34 mouse cellular contexts compared by ENCODE assay signal in the genomic region with DNA sequence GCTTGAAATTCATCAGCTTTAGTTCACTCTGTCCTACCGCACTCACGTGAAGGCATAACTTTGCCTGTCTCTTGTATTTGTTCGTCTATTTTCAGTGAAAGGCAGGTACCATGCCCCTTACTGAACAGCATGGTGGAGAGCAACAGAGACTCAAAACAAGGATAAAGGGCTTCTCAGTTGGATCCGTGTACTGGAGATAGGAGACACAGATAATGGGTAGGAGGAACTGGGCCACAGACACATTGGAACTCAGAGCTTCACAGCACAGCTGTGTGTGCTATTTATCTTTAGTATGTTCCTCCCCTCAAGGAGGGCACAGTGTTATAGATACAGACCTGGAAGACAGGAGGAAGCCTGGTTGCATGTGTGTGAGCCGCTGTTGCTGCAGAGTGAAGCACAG.
"Had no signal": no experiment of that assay in that cellular context is flagged by ENCODE, and none has a peak within 500 bp of the region (broad histone marks: within the 10 kb centered on the region; RNA-seq: fewer than 3 reads in every experiment).

No protein-coding gene starts in this region.

- H3K4me2 ChIP-seq: heart, embryonic 12.5 days; heart, embryonic 13.5 days; heart, embryonic 15.5 days; hindbrain, embryonic 12.5 days; hindbrain, embryonic 13.5 days; hindbrain, embryonic 14.5 days; hindbrain, embryonic 15.5 days; intestine, embryonic 15.5 days; kidney, embryonic 15.5 days had no signal

- H3K9me3 ChIP-seq: heart, embryonic 12.5 days; heart, embryonic 13.5 days; heart, embryonic 15.5 days; hindbrain, embryonic 10.5 days; hindbrain, embryonic 12.5 days; hindbrain, embryonic 13.5 days; hindbrain, embryonic 15.5 days; intestine, embryonic 15.5 days; kidney, embryonic 15.5 days had no signal

- DNase-seq: heart, postnatal 10 days; heart, postnatal 14 days; heart, postnatal 36 days; heart, postnatal 4 days; kidney, adult 11 months; kidney, adult 18-20 months; kidney, adult 2 months; kidney, adult 8-10 months; kidney, adult 9 months; kidney, postnatal 10 days; kidney, postnatal 14 days; kidney, postnatal 25 days; kidney, postnatal 36 days; kidney, postnatal 4 days; layer of hippocampus, adult 9-11 months; layer of hippocampus, postnatal 36 days had no signal

- H3K4me3 ChIP-seq: heart, embryonic 12.5 days; heart, embryonic 13.5 days; heart, embryonic 15.5 days; hindbrain, embryonic 10.5 days; hindbrain, embryonic 12.5 days; hindbrain, embryonic 13.5 days; hindbrain, embryonic 15.5 days; intestine, embryonic 15.5 days; kidney, embryonic 15.5 days; layer of hippocampus, adult 2 months; left cerebral cortex, adult 2 months had no signal

- H3K27me3 ChIP-seq: heart, embryonic 12.5 days; heart, embryonic 13.5 days; heart, embryonic 15.5 days; hindbrain, embryonic 12.5 days; hindbrain, embryonic 13.5 days; hindbrain, embryonic 15.5 days; intestine, embryonic 15.5 days; kidney, embryonic 15.5 days had no signal

- H3K9ac ChIP-seq: heart, embryonic 12.5 days; heart, embryonic 13.5 days; heart, embryonic 15.5 days; hindbrain, embryonic 12.5 days; hindbrain, embryonic 13.5 days; hindbrain, embryonic 14.5 days; hindbrain, embryonic 15.5 days; intestine, embryonic 15.5 days; kidney, embryonic 15.5 days had no signal

- H3K4me1 ChIP-seq: heart, embryonic 12.5 days; heart, embryonic 13.5 days; heart, embryonic 15.5 days; hindbrain, embryonic 10.5 days; hindbrain, embryonic 12.5 days; hindbrain, embryonic 13.5 days; hindbrain, embryonic 15.5 days; intestine, embryonic 15.5 days; kidney, embryonic 15.5 days had no signal

- H3K27ac ChIP-seq: heart, embryonic 13.5 days; heart, embryonic 15.5 days; hindbrain, embryonic 10.5 days; hindbrain, embryonic 12.5 days; hindbrain, embryonic 13.5 days; hindbrain, embryonic 14.5 days; hindbrain, embryonic 15.5 days; hindbrain, postnatal 0 days; intestine, embryonic 15.5 days; kidney, embryonic 15.5 days; kidney, postnatal 0 days; layer of hippocampus, adult 2 months; left cerebral cortex, adult 2 months had no signal

- H3K36me3 ChIP-seq: heart, embryonic 12.5 days; heart, embryonic 13.5 days; heart, embryonic 15.5 days; hindbrain, embryonic 10.5 days; hindbrain, embryonic 12.5 days; hindbrain, embryonic 13.5 days; hindbrain, embryonic 15.5 days; intestine, embryonic 15.5 days; kidney, embryonic 15.5 days had no signal

- ATAC-seq: hindbrain, embryonic 16.5 days; hindbrain, postnatal 0 days; inflammation-experienced regulatory T-cells, adult 6 months; intestine, embryonic 15.5 days; intestine, embryonic 16.5 days; intestine, postnatal 0 days had no signal
